Mouse (Mus musculus) colon, adult 2 months (tissue): ENCODE data around the gene Zswim4. TPM values are rescaled to one million over a fixed set of nuclear protein-coding genes. Genes with fewer than 3 reads are reported as not detected.

ENCODE experiments used
- polyA plus RNA-seq: library from polyadenylated mRNA; depleted of rRNA; stranded (reverse); fragments of >200 nt; gene quantifications from 2 replicates; pipeline ENCODE4 v1.2.3, GENCODE M21; 2012; rRNA removed

Zswim4 gene
- 18.7 and 20.1 TPM in 2 replicates for polyA plus RNA-seq

DNA sequence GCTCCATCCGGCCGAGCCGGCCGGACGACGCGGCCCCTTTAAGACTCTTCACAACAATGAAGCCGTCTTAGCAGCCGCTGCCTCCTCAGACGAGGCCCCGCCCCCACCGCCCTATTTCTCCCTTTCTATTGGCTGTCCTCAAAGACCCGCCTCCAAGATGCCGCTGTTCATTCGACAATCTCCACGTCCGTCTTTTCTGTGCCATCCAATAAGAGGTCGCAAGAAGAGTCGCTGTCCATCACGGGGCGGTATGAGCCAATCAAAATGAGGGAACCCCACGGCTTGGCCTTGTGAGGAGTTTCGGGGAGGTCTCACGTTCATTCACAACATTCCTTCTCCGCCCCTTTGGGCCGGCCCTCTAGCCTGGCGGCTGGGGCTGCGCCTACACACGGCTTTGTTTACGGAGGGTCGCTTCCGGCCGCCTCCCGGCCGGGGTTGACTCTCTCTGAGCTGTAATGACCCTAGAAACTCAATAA, at the start of gene Zswim4:
Gene Zswim4, minus strand, starts transcription at position 58 of the 476 bp plus-strand sequence.

DNA sequence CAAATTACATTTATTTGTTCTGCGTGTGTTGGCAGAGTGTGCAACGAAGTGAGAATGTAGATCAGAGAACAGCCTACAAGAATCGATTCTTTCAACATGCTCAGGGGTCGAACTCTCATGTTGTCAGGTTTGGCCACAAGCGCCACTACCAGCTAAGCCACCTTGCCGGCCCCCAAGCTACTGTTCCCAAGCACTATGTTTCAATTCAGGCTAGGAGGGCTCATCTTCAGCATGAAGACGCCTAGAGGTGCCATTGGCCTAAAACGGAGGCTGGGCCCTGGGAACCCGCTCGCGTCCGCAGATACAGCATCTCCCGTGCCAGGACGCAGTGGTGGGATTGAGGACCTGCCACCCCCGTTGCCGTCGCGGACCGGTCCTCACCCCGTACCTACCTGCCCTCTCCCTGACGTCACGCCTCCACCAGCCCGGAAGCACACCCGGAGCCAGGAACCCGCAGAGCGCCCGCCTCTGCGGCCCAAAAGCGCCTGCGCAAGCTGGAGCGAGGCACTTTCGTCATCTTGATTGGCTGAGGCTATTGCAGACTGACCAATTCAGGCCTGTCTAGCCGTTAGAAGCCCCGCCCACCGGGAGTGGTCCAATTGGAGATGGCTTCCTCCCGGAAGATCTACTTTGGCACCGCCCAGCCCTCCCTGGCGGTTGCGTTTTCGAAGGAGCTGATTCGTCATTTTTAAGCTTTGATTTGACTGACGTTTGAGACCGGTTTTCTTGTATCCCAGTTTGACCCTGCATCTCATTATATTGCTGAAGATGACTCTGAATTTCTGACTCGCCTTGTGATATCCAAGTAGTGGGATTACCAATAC, 33.3 kb upstream of the Zswim4 start, which contains the start of gene Ccdc130:
Gene Ccdc130, minus strand, starts transcription at position 431 of the 824 bp plus-strand sequence.

DNA sequence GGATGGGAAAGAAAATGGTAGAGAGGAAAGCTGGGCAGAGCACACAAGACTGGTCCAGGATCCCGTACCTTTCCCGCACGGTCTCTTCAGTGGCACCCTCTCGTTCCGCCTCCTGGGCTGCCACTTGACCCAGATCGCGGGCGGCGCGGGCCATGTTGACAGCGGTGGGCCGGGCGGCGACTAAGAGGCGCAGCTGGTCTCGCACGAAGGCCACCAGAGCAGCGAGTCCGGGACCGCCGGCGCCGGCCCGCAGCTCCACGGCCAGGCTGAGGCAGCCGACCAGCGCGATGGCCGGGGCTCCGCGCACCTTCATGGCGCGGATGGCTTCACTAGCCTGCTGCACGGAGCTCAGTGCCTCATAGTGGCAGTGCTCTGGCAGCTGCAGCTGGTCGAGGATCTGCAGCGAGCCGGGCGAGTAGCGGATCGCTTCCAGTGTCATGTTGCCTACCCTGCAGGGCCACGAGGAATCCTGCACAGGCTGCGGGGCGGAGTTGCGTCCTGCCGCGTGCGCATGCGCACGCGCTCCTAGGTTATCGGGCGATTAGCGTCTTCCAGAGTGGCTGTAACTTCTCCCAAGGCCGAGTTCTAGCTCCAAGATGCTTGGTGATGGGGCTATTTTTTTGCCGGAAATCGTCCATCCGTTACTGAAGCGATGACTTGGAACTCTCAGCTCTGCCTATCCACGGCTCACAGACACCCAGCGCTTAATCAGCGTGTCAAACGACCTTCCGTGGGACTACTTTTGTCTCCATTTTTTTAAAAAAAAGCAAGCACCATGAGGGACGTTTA, 20.2 kb upstream of the Zswim4 start, which contains the start of gene Mri1:
Gene Mri1, minus strand, starts transcription at position 505 of the 789 bp plus-strand sequence.

DNA sequence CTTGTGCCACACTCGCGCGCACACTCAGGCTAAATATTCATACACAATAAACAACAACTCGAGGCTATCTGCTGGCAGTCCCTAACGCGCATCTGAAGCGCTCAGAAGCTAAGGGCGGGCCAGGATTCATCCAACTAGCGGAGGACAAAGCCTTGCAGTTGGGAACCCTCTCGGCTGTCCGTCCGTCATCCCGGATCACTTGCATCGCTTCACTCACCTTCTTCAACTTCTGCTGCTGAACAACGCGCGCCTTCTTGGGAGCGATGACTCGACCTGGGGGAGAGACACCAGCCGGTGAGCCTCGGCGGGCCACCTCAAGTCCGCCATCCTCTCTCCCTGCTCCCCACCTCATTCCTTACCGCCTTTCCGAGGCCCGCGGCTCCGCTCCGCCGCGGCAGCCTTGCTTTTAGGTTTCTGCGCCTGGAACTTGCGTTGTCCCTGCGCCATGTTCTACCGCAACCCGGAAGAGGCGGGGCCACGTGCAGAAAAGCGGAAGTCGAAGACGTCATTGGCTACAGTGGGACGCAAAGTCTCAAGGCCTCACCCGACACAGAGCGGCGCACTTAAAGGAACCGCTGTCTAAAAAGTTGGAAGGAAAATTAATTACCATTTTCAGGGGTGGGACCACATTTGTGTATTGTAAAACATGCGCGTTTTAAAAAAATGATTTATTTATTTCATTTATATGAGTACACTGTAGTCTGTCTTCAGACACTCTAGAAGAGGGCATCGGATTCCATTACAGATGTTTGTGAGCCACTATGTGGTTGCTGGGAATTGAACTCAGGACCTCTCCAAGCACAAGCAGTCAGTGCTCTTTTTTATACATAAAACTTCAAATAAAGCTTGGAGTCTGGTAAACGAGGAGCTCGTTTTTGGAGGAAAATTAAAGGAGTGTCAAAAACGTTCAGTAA, 12.7 kb upstream of the Zswim4 start, which contains the start of gene D8Ertd738e:
Gene D8Ertd738e, minus strand, starts transcription at position 463 of the 914 bp plus-strand sequence.

DNA sequence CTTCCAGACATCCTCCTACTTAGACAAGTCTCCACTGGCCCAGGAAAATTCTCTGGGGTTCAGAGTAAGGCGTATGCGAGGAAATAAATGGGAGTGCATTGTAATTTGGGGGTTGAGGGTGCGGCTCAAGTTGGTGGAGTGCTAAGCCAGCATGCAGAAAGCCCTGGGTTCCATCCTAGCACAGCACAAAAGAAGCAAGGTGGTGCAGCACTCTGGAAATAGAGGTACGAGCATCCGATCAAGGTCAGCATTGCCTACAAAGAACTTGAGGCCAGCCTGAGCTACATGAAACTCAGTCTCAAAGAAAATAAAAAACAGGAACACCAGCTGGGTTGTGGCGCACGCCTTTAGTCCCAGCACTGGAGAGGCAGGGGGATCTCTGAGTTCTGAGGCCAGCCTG, 51.7 kb downstream of the Zswim4 start, which contains the start of gene Nanos3:
Gene Nanos3, minus strand, starts transcription at position 101 of the 400 bp plus-strand sequence.

Other genes starting within 250 kb of the Zswim4 start
- 40.8 and 46.4 TPM in 2 replicates for gene Samd1, start 239.4 kb downstream of the Zswim4 start, polyA plus RNA-seq
- gene 1700067K01Rik, start 235.6 kb downstream of the Zswim4 start, polyA plus RNA-seq, result 0.08 and 0.22 TPM in 2 replicates
- gene 2210011C24Rik, start 224.9 kb downstream of the Zswim4 start, polyA plus RNA-seq, result 19.5 and 23.1 TPM in 2 replicates
- gene Palm3, start 215.6 kb downstream of the Zswim4 start, polyA plus RNA-seq, result 0.09 TPM in 1 of 2 replicates, not detected in the other
- 2.8 and 3.3 TPM in 2 replicates for gene Il27ra, start 194.5 kb downstream of the Zswim4 start, polyA plus RNA-seq
- 0.50 TPM in 1 of 2 replicates, not detected in the other for gene Rln3, start 192.1 kb downstream of the Zswim4 start, polyA plus RNA-seq
- gene Gm10643, start 171.9 kb downstream of the Zswim4 start, polyA plus RNA-seq, result 0.44 and 0.49 TPM in 2 replicates
- gene Rfx1, start 170.2 kb downstream of the Zswim4 start, polyA plus RNA-seq, result 36.9 and 44.9 TPM in 2 replicates
- 69.0 and 79.6 TPM in 2 replicates for gene Dcaf15, start 132.3 kb downstream of the Zswim4 start, polyA plus RNA-seq
- 2.7 and 3.7 TPM in 2 replicates for gene Podnl1, start 111.1 kb downstream of the Zswim4 start, polyA plus RNA-seq
- 52.7 and 53.1 TPM in 2 replicates for gene Cc2d1a, start 89.1 kb downstream of the Zswim4 start, polyA plus RNA-seq
- gene 4930432K21Rik, start 89.0 kb downstream of the Zswim4 start, polyA plus RNA-seq, result 0.84 and 0.97 TPM in 2 replicates
- gene Nanos3, start 51.8 kb downstream of the Zswim4 start, polyA plus RNA-seq, result 0.19 and 0.41 TPM in 2 replicates
- gene D8Ertd738e, start 12.7 kb upstream of the Zswim4 start, polyA plus RNA-seq, result 94.9 and 130 TPM in 2 replicates
- 72.4 and 103 TPM in 2 replicates for gene Mri1, start 20.3 kb upstream of the Zswim4 start, polyA plus RNA-seq
- 22.7 and 47.4 TPM in 2 replicates for gene Ccdc130, start 33.3 kb upstream of the Zswim4 start, polyA plus RNA-seq
- 26.7 and 27.6 TPM in 2 replicates for gene Cacna1a, start 151.4 kb upstream of the Zswim4 start, polyA plus RNA-seq